Mouse (Mus musculus) forebrain, postnatal 0 days (tissue): ENCODE measurements around the gene Irf2bp1. TPM values are rescaled to one million over a fixed set of nuclear protein-coding genes. Genes with fewer than 3 reads are reported as not detected.

Experiments
- ATAC-seq: fragments of 200-750 bp; cut with Nextera tagmentation; 2 replicates; pipeline ENCODE4 v1.8.0; 2017; ENCODE audit warnings: mild to moderate bottlenecking, moderate library complexity
- DNase-seq: peaks from one replicate; pipeline ENCODE4 v3.0.0-alpha.2; 2015
- H3K27ac ChIP-seq: fragments of 300-500 bp; sonication (generic); 2 replicates; pipeline ENCODE4 v1.5.1; 2014; ENCODE audit warnings: low read depth, mild to moderate bottlenecking, antibody characterized with exemption, low read length, moderate library complexity, mixed read lengths
- H3K27me3 ChIP-seq: fragments of 300-500 bp; sonication (generic); 2 replicates; pipeline ENCODE4 v1.6.1; 2014; ENCODE audit warnings: mild to moderate bottlenecking, low read length, mixed read lengths; ENCODE audit not compliant: insufficient read depth
- H3K36me3 ChIP-seq: fragments of 300-500 bp; sonication (generic); 2 replicates; pipeline ENCODE4 v1.6.1; 2014; ENCODE audit warnings: mild to moderate bottlenecking, moderate library complexity; ENCODE audit not compliant: insufficient read depth
- H3K4me1 ChIP-seq: fragments of 300-500 bp; sonication (generic); 2 replicates; pipeline ENCODE4 v1.6.1; 2014; ENCODE audit warnings: antibody characterized with exemption; ENCODE audit not compliant: insufficient read depth
- H3K4me2 ChIP-seq: fragments of 300-500 bp; sonication (generic); 2 replicates; pipeline ENCODE4 v1.6.1; 2014; ENCODE audit warnings: low read depth, mild to moderate bottlenecking, moderate library complexity
- H3K4me3 ChIP-seq: fragments of 300-500 bp; sonication (generic); 2 replicates; pipeline ENCODE4 v1.5.1; 2014; ENCODE audit warnings: low read depth, low read length, mixed read lengths
- H3K9ac ChIP-seq: fragments of 300-500 bp; sonication (generic); 2 replicates; pipeline ENCODE4 v1.6.1; 2014; ENCODE audit warnings: mild to moderate bottlenecking
- H3K9me3 ChIP-seq: fragments of 300-500 bp; sonication (generic); 2 replicates; pipeline ENCODE4 v1.6.1; 2016; ENCODE audit warnings: low read length
- CTCF ChIP-seq: sonication (generic); IDR thresholded peaks from 2 replicates; pipeline ENCODE4 v1.5.1; 2016; ENCODE audit warnings: antibody characterized with exemption, control low read depth, low read depth
- WGBS: fragments of 180-500 bp; shearing (Covaris S2); extraction: QIAGEN DNeasy Blood & Tissue Kit; methylation state at CpG from one replicate; pipeline ENCODE4 v1.1.7; 2014; 5-methylcytosine and 5-hydroxymethylcytosine counted together
- polyA plus RNA-seq: library from polyadenylated mRNA; unstranded; fragments of >200 nt; fragmentation: Nextera tagmentation; extraction: Ambion mirVana; gene quantifications from 2 replicates; pipeline ENCODE4 v1.2.1, GENCODE M21; 2015
- total RNA-seq: library from RNA; depleted of rRNA; stranded (reverse); fragments of >200 nt; gene quantifications from 2 replicates; pipeline ENCODE4 v1.2.3, GENCODE M21; 2014

The Irf2bp1 gene
- total and polyA plus RNA-seq, 2 experiments from 2014 or later: 27.2 to 129 TPM

DNA sequence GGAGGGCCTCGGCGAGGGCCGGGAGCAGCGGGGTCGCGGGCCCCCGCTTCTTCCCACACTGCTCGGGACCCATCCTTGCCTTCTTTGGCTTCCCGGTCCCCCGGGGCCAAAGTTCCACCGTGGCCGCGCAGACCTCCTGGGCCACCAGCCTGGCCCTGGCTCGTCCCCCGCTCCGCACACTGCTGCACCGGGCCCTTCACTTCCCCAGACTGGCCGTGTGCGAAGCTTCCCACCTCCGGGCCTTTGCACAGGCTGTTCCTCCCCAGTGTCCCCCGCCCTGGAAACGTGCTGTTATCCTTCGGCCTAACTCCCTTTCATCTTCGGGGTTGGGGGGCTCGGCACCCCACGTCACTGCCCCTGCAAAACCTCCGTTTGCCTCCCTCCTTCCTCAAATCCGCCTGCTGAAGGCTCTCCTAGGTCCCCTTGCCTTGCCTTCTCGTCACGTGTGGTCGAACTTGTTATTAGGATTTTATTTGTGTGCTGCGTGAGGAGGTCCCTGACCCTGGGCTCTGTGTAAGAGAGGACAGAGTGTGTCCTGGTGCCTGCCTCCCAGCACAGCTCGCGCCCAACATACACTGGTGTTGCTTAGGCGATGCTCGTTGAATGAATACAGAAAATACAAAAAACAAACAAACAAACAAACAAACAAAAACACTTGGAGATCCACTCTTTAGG is 20.9 kb downstream of the Irf2bp1 start:
- ATAC-seq: peak; percentile 35
- Histone ChIP-seq H3K36me3 (peaks cover 11% of the 10 kb centered on the region), H3K9ac (peak overlapping the region; percentile 84), H3K4me1 (peaks cover 3% of the 10 kb centered on the region; the same call in 1 of the 2 replicates), H3K4me2 (peak overlapping the region; percentile 84), H3K9me3 (no peaks in the 10 kb centered on the region), H3K4me3 (peak overlapping the region; percentile 89), H3K27ac (peak overlapping the region; percentile 69), H3K27me3 (peaks cover 27% of the 10 kb centered on the region)
- WGBS: 1% methylated on average over 35 of the region's 36 CpGs
- peak; percentile 41 for DNase-seq
- no peak for TF ChIP-seq CTCF

DNA sequence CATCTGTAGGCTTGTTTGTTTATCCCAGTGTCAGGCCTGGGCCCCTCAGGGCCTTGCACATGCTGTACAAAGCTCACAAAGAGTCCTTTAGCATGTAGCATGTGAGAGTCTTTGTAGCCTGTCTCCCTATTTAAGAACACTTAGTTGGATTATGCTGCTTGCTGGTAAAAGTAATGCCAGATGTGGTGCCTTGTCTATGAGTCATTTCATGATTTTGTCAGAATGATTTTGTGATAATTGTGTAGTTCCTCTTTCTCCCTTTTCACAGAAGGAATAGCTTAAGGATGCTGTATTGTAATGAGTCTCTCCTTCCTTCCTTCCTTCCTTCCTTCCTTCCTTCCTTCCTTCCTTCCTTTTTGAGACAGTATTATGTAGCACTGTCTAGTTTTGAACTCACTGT is 24.2 kb downstream of the Irf2bp1 start:
- H3K4me3 ChIP-seq: no peak overlapping the region
- H3K4me1 ChIP-seq: peaks cover 3% of the 10 kb centered on the region; the same call in 1 of the 2 replicates
- H3K36me3 ChIP-seq: peaks cover 41% of the 10 kb centered on the region
- no peak for TF ChIP-seq CTCF
- no peaks in the 10 kb centered on the region for H3K9me3 ChIP-seq
- no peak overlapping the region for H3K27ac ChIP-seq
- H3K4me2 ChIP-seq: no peak overlapping the region
- ATAC-seq (no peak), DNase-seq (no peak)
- H3K9ac ChIP-seq: no peak overlapping the region
- H3K27me3 ChIP-seq: peaks cover 7% of the 10 kb centered on the region

DNA sequence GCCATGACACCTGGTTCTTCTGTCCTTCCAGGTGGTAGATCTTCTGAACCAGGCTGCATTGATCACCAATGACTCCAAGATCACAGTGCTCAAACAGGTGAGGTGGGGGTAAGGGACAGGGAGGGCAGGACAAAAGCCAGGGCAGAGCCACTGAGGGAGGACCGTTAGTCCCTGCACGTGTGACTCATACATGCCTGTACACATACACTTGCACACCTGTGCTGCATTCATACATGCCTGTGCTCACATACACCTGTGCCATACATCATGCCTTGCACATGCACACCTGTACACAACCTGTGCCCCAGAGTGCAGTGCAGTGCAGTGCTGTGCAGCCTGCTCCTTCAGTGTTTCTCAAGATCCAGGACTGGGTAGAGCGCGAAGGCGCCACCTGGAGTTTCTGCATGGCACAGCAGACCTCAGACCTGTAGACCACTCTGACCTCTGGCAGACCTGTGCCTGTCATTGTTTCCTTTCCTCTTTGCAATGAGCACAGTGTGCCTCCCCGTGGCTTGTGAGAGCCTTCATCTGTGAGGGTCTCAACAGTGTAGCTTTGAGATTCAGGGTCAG is 25.3 kb downstream of the Irf2bp1 start:
- WGBS: 54% methylated on average over 6 of the region's 6 CpGs
- Histone ChIP-seq H3K4me3 (no peak overlapping the region), H3K36me3 (peaks cover 49% of the 10 kb centered on the region), H3K4me1 (peaks cover 3% of the 10 kb centered on the region; the same call in 1 of the 2 replicates), H3K4me2 (no peak overlapping the region), H3K9ac (no peak overlapping the region), H3K27ac (no peak overlapping the region), H3K27me3 (no peaks in the 10 kb centered on the region), H3K9me3 (no peaks in the 10 kb centered on the region)
- ATAC-seq (peak; percentile 52), DNase-seq (peak; percentile 45)
- peak; percentile 73 for TF ChIP-seq CTCF

DNA sequence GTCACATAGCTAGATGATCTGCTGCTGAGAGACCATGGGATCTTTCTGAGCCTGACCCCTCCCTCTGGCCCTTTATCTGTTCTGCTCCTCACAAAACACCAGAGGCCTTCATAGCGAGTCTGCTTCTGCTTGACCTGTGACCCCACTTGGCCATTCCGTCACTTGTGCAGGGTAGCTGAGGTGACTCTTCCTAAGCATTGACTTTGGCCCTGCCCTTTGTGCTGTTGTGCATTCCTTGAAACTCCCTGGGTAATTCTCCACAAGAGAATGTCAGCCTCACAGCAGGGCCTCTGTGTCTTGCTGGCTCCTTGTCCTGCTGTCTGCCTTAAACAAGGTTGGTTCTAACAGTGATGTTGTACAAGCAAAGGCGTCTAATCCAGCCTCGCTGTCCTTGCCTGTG is 27.8 kb downstream of the Irf2bp1 start:
- no peak for DNase-seq
- Histone ChIP-seq H3K27ac (no peak overlapping the region), H3K27me3 (no peaks in the 10 kb centered on the region), H3K36me3 (peaks cover 73% of the 10 kb centered on the region), H3K4me2 (no peak overlapping the region), H3K9ac (no peak overlapping the region), H3K9me3 (no peaks in the 10 kb centered on the region), H3K4me3 (no peak overlapping the region), H3K4me1 (no peaks in the 10 kb centered on the region)
- TF ChIP-seq CTCF: no peak
- WGBS: 74% methylated on average over 4 of the region's 4 CpGs
- ATAC-seq: no peak

DNA sequence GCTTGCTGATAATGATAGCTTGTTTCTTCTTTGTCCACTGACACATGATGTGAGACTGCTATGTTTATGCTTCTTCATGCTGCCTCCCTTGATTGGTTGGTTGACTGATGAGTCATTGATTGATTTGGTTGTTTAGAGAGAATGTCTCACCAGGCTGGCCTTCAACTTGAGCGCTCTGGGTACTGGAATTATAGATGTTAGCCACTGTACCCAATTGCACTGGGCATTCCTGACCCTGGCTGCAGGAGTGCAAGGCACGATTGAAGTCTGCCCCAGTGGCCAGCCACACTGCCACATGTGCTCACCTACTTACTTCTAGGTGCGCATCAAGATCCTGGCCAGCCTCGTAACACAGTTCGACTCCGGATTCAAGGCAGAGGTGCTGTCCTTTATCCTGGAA is 40.8 kb downstream of the Irf2bp1 start:
- WGBS: 98% methylated on average over 6 of the region's 6 CpGs
- Histone ChIP-seq H3K27me3 (no peaks in the 10 kb centered on the region), H3K4me2 (no peak overlapping the region), H3K9ac (no peak overlapping the region), H3K9me3 (no peaks in the 10 kb centered on the region), H3K36me3 (peaks cover 99% of the 10 kb centered on the region), H3K27ac (no peak overlapping the region), H3K4me1 (no peaks in the 10 kb centered on the region), H3K4me3 (no peak overlapping the region)
- TF ChIP-seq CTCF: no peak
- ATAC-seq (no peak), DNase-seq (no peak)

DNA sequence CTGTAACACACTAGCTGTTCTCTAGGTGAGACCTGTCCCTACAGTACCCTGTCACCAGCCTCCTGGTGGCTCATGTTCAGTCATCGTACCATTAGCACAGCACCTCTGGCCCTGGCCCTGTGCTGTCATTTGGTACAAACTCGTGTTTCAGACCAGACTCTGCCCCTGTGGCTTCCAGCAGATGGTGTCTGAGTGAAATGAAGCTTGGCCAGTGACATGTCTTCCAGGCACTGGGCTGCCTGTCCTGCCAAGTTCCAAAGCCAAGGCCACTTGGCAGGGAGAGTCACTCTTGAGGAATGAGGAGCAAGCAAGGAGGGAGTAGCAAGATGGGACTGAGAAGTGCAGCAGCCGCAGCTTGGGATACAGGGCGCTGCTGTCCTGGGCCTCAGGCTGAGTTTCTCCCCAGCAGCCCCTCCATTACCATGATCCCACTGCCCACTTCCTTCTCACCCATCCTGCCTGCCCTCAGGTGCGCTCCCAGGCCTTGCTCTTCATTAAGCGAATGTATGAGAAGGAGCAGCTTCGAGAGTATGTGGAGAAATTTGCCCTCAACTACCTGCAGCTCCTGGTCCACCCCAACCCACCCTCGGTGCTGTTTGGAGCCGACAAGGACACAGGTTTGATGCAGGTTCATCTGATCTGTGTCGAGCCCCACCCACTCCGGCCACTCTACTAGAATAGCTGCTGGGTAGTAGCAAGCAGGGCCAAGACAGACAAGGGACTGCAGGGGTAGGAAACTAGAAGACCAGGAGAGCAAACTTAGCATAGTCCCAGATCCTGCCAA is 42.6 kb downstream of the Irf2bp1 start:
- ATAC-seq (0 out of 2 replicates have a peak, but pooled peaks have one; percentile 12), DNase-seq (no peak)
- TF ChIP-seq CTCF: no peak
- H3K4me3 ChIP-seq: no peak overlapping the region
- no peaks in the 10 kb centered on the region for H3K4me1 ChIP-seq
- H3K36me3 ChIP-seq: peaks cover 99% of the 10 kb centered on the region
- no peak overlapping the region for H3K27ac ChIP-seq
- no peak overlapping the region for H3K9ac ChIP-seq
- 93% methylated on average over 11 of the region's 11 CpGs for WGBS
- H3K9me3 ChIP-seq: no peaks in the 10 kb centered on the region
- no peaks in the 10 kb centered on the region for H3K27me3 ChIP-seq
- no peak overlapping the region for H3K4me2 ChIP-seq
